Mouse (Mus musculus) midbrain, embryonic 15.5 days (tissue): Measurements from ENCODE around the gene Tspan5. TPM values are rescaled to one million over a fixed set of nuclear protein-coding genes. Genes with fewer than 3 reads are reported as not detected.
A peak's percentile ranks its signal among the peaks of the same experiment; 100 is the strongest.

Experiments
- ATAC-seq: fragments of 200-750 bp; cut with Nextera tagmentation; replicated peaks from 2 replicates; pipeline ENCODE4 v1.8.0; 2017; ENCODE audit warnings: moderate TSS enrichment
- H3K27ac ChIP-seq: fragments of 300-500 bp; sonication (generic); 2 replicates; pipeline ENCODE4 v1.5.1; 2015; ENCODE audit warnings: mild to moderate bottlenecking, inconsistent platforms
- H3K27me3 ChIP-seq: fragments of 300-500 bp; sonication (generic); replicated peaks from 2 replicates; pipeline ENCODE4 v1.6.1; 2015; ENCODE audit warnings: inconsistent platforms
- H3K36me3 ChIP-seq: fragments of 300-500 bp; sonication (generic); replicated peaks from 2 replicates; pipeline ENCODE4 v1.6.1; 2015; ENCODE audit warnings: inconsistent platforms
- H3K4me1 ChIP-seq: fragments of 300-500 bp; sonication (generic); 2 replicates; pipeline ENCODE4 v1.6.1; 2015; ENCODE audit warnings: inconsistent platforms
- H3K4me2 ChIP-seq: fragments of 300-500 bp; sonication (generic); 2 replicates; pipeline ENCODE4 v1.6.1; 2015; ENCODE audit warnings: inconsistent platforms, mild to moderate bottlenecking, moderate library complexity
- H3K4me3 ChIP-seq: fragments of 300-500 bp; sonication (generic); 2 replicates; pipeline ENCODE4 v1.5.1; 2015; ENCODE audit warnings: mild to moderate bottlenecking, inconsistent platforms
- H3K9ac ChIP-seq: fragments of 300-500 bp; sonication (generic); 2 replicates; pipeline ENCODE4 v1.6.1; 2015; ENCODE audit warnings: mild to moderate bottlenecking, inconsistent platforms
- H3K9me3 ChIP-seq: fragments of 300-500 bp; sonication (generic); 2 replicates; pipeline ENCODE4 v1.6.1; 2016; ENCODE audit warnings: inconsistent platforms
- WGBS: fragments of 180-500 bp; shearing (Covaris S2); methylation state at CpG from one replicate; pipeline ENCODE4 v1.1.7; 2015; ENCODE audit warnings: mixed read lengths; 5-methylcytosine and 5-hydroxymethylcytosine counted together
- polyA plus RNA-seq: library from polyadenylated mRNA; unstranded; fragments of >200 nt; fragmentation: Nextera tagmentation; extraction: Ambion mirVana; gene quantifications from 2 replicates; pipeline ENCODE4 v1.2.1, GENCODE M21; 2015

Tspan5 gene
- polyA plus RNA-seq, 1 experiment from 2014 or later: 105 TPM

DNA sequence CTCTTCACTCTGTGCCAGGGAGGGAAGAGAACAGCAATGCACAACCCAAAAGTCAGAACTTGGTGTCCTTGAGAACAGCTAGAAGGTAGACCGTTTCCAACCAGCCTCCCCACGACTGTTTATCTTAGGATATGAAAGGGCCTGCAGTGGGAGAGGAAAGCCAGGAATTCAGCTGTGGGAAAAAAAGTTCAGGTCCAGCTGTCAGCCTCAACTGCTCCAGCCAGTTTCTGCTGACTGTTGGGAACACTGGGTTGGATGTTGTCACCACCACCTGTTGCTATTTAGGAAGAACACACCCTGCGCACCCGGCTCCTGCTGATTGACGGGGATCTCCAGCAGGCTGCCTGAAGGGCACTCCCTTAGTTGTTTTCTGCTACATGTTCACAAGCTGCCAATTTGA lies 19.8 kb upstream of the Tspan5 start:
- 90% methylated on average over 5 of the region's 5 CpGs for WGBS

DNA sequence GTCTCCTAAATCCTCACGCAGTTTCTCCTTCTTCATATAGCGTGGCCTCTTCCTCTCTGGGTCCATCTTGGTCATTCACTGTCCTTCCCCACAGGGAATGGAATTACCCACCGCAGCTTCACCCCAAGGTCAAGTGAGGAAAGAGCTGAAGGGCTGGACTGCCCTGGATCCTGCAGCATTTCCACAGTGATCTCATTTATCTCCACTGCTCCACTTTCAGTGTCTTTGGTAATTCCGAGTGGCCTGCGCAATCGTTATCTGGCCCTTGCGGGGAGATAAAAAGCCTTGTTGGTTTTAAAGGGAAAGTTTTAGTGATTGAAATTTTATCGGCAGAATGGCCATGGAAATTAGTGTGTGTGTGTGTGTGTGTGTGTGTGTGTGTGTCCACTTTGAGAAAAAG lies 14.4 kb upstream of the Tspan5 start:
- no peaks in the 10 kb centered on the region for H3K4me1 ChIP-seq
- no peaks in the 10 kb centered on the region for H3K27me3 ChIP-seq
- no peak for ATAC-seq
- no peak overlapping the region for H3K4me3 ChIP-seq
- no peak overlapping the region for H3K4me2 ChIP-seq
- 85% methylated on average over 8 of the region's 8 CpGs for WGBS
- H3K36me3 ChIP-seq: no peaks in the 10 kb centered on the region
- H3K9me3 ChIP-seq: no peaks in the 10 kb centered on the region
- no peak overlapping the region for H3K9ac ChIP-seq
- no peak overlapping the region for H3K27ac ChIP-seq

More for the DNA sequence above, 19.8 kb upstream of the Tspan5 start:
- no peak overlapping the region for H3K4me2 ChIP-seq
- H3K4me1 ChIP-seq: no peaks in the 10 kb centered on the region
- H3K36me3 ChIP-seq: no peaks in the 10 kb centered on the region
- no peaks in the 10 kb centered on the region for H3K9me3 ChIP-seq
- ATAC-seq: no peak
- no peaks in the 10 kb centered on the region for H3K27me3 ChIP-seq
- no peak overlapping the region for H3K27ac ChIP-seq
- no peak overlapping the region for H3K9ac ChIP-seq
- no peak overlapping the region for H3K4me3 ChIP-seq

DNA sequence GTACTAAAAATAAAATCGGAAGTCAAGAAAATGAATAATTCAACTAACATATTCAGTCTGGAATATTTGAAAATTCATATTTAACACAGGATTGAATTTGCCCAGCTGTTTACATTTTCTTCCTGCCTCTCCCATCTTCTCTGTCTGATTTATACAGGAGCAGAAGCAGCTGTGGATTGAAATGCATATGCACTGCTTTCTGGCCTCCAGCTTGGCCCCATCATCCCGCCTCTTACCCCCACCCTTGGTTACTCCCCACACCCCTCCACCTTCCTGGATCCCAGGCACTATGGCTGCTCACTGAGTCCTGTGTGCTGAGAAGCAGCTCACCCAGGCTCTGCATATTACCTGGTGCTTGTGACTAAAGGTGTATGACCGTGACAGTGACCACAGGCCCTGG lies 13.2 kb upstream of the Tspan5 start:
- Histone ChIP-seq H3K27ac (no peak overlapping the region), H3K27me3 (no peaks in the 10 kb centered on the region), H3K36me3 (no peaks in the 10 kb centered on the region), H3K4me3 (no peak overlapping the region), H3K9ac (no peak overlapping the region), H3K9me3 (no peaks in the 10 kb centered on the region), H3K4me2 (no peak overlapping the region), H3K4me1 (no peaks in the 10 kb centered on the region)
- WGBS: 82% methylated on average over 3 of the region's 3 CpGs
- ATAC-seq: 0 out of 2 replicates have a peak, but pooled peaks have one; percentile 37

DNA sequence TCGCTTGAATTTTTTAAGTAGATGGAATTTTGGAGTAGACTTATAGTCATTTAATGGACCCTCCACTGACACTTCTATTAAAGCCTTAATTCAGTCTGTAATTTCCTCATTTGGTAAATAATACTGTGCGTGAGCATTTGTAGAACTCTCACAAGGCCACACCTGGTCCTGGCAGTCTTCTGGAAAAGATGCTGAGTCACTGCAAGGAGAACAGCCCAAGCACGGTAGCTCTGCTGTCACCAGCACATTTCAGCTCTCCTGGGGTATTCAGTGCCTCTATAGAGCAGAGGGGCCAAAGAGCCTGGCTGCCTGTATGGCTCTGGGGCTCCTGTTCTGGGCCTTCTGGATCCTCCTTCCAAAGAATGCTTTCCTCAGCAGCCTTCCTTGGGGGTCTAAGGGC lies 11.2 kb upstream of the Tspan5 start:
- no peaks in the 10 kb centered on the region for H3K27me3 ChIP-seq
- no peak overlapping the region for H3K4me3 ChIP-seq
- H3K36me3 ChIP-seq: no peaks in the 10 kb centered on the region
- WGBS: 70% methylated on average over 3 of the region's 3 CpGs
- no peaks in the 10 kb centered on the region for H3K9me3 ChIP-seq
- H3K4me2 ChIP-seq: no peak overlapping the region
- H3K9ac ChIP-seq: no peak overlapping the region
- no peak overlapping the region for H3K27ac ChIP-seq
- H3K4me1 ChIP-seq: no peaks in the 10 kb centered on the region
- ATAC-seq: no peak

DNA sequence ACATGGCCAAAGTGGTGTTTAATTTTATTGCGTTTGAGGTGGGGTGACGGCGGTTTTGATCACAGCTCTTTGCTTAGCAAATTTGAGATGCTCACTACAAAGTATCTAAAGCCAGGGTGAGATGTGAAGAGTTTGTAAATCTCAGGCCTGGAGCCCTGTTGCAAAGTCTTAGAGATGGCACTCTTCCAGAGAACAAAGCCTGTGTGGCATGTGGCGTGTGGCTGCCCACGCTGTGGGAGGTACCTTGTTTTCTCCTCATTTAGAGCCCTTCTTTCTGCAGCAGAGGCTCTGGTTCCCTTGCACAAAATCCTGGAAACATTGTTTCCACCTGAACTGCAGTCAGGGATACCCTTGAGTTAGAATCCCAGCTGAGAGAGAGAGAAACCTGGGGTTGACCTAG lies 6.2 kb upstream of the Tspan5 start:
- WGBS: 90% methylated on average over 5 of the region's 5 CpGs
- Histone ChIP-seq H3K9me3 (no peaks in the 10 kb centered on the region), H3K4me3 (no peak overlapping the region), H3K27ac (no peak overlapping the region), H3K4me2 (no peak overlapping the region), H3K4me1 (no peaks in the 10 kb centered on the region; the same call in 1 of the 2 replicates), H3K27me3 (no peaks in the 10 kb centered on the region), H3K36me3 (no peaks in the 10 kb centered on the region), H3K9ac (no peak overlapping the region)
- ATAC-seq: no peak

DNA sequence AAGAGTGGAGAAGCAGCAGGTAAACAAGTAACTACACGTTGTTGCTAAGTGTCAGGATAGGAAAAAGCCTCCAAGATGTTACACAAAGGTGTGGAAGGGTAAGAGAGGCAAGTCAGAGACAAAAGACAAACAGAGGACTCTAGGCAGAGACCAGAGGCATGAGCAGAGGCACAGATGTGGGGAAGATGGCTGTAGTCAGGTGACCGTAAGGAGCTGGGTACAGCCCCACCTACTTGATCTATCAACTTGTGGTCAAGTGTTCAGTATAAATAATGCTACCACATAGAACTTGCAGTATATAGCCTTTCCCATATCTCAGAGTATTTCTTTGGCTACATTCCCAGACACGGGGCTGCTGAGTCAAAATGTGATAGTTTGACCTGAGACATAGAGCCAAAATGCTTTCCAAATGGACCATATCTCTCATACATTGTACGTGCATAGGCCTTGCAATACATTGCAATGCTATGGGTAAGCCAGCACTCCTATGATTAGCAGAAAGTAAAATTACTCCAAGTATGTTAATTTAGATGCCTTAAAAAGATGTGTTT lies 2.8 kb upstream of the Tspan5 start:
- H3K9me3 ChIP-seq: no peaks in the 10 kb centered on the region
- H3K4me3 ChIP-seq: no peak overlapping the region
- no peaks in the 10 kb centered on the region for H3K36me3 ChIP-seq
- ATAC-seq: no peak
- peaks cover 11% of the 10 kb centered on the region for H3K4me1 ChIP-seq
- WGBS: 91% methylated on average over 4 of the region's 4 CpGs
- H3K27ac ChIP-seq: no peak overlapping the region
- H3K27me3 ChIP-seq: no peaks in the 10 kb centered on the region
- no peak overlapping the region for H3K4me2 ChIP-seq
- H3K9ac ChIP-seq: no peak overlapping the region

DNA sequence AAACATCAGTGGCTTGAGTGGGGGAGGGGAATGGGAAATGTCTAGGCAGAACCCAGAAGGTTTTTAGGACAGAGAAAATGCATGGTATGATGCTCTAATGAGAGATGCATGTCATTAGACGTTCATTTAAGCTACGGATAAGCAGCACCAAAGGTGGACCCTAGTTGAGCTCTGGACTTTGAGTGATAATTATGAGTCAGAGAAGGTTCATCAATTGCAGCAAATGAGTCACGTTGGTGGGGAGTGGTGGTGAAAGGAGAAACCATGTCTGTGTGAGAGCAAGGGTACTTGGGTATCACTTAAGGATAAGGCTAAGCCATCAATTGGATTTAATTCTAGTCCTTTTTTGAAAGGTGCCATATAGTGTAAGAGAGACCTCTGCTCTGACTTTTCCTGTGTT lies 1.7 kb upstream of the Tspan5 start:
- H3K4me3 ChIP-seq: no peak overlapping the region
- ATAC-seq: no peak
- no peak overlapping the region for H3K9ac ChIP-seq
- H3K36me3 ChIP-seq: no peaks in the 10 kb centered on the region
- 89% methylated on average over 3 of the region's 3 CpGs for WGBS
- peaks cover 21% of the 10 kb centered on the region for H3K4me1 ChIP-seq
- no peak overlapping the region for H3K4me2 ChIP-seq
- H3K27me3 ChIP-seq: no peaks in the 10 kb centered on the region
- H3K9me3 ChIP-seq: no peaks in the 10 kb centered on the region
- no peak overlapping the region for H3K27ac ChIP-seq

DNA sequence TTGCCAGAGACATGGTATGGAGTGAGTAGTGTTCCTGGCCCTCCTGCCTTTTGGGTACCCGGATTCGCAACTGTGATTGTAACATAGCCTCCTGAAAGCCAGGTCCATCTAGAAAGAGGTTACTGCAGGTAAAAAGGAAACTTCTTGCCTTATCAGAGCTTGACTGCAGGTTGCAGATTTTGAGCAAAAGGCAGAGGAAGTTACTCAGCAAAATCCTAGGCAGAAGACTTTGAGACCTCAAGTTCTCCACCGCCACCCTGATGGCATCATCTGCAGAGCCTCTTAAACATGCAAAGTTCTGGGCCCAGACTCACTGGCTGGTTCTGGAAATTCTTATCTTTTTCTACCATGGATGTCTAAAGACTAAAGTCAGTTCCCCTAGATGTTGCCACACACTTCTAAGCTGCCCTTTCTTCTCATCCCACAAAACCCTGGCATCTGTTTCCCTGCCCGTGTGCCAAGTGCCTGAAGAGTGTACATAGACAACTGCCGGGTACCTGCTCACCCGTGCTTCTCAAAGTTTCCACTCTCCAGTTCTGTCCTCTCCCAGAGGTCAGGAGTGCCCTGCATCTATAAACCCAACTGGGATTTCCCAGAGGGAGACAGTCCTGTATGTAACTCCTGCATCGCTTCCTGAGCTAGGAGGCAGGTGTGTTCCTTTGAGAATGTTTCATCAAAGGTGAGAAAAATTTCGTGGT lies 1.0 kb upstream of the Tspan5 start:
- H3K4me3 ChIP-seq: peak overlapping the region; percentile 82
- no peak for ATAC-seq
- peak overlapping the region; percentile 88 for H3K4me2 ChIP-seq
- no peaks in the 10 kb centered on the region for H3K36me3 ChIP-seq
- peak overlapping the region; percentile 91 for H3K9ac ChIP-seq
- H3K27ac ChIP-seq: peak overlapping the region; percentile 97
- H3K27me3 ChIP-seq: no peaks in the 10 kb centered on the region
- H3K4me1 ChIP-seq: peaks cover 28% of the 10 kb centered on the region
- no peaks in the 10 kb centered on the region for H3K9me3 ChIP-seq
- WGBS: 75% methylated on average over 8 of the region's 8 CpGs

DNA sequence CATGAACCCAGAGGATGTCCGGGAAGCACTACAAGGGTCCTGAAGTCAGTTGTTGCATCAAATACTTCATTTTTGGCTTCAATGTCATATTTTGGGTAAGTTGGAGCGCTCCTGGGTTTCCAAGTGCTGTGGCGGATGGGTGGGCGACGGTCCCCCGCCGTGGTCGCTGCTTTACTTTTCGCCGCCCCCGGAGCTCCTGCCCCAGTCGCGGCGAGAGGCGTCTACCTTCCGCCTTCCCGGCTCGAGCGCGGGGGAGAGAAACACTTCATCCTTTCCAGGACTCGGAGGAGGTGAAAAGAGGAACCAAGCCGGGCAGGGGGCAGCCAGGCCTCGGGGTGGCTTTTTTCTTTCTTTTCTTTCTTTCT lies 553 bp downstream of the Tspan5 start:
- Histone ChIP-seq H3K4me3 (peak overlapping the region; percentile 82), H3K27me3 (no peaks in the 10 kb centered on the region), H3K4me1 (peaks cover 32% of the 10 kb centered on the region), H3K9ac (peak overlapping the region; percentile 91), H3K4me2 (peak overlapping the region; percentile 88), H3K9me3 (no peaks in the 10 kb centered on the region), H3K27ac (peak overlapping the region; percentile 97), H3K36me3 (no peaks in the 10 kb centered on the region)
- WGBS: under 1% methylated on average over 23 of the region's 23 CpGs
- peak; percentile 11 for ATAC-seq

DNA sequence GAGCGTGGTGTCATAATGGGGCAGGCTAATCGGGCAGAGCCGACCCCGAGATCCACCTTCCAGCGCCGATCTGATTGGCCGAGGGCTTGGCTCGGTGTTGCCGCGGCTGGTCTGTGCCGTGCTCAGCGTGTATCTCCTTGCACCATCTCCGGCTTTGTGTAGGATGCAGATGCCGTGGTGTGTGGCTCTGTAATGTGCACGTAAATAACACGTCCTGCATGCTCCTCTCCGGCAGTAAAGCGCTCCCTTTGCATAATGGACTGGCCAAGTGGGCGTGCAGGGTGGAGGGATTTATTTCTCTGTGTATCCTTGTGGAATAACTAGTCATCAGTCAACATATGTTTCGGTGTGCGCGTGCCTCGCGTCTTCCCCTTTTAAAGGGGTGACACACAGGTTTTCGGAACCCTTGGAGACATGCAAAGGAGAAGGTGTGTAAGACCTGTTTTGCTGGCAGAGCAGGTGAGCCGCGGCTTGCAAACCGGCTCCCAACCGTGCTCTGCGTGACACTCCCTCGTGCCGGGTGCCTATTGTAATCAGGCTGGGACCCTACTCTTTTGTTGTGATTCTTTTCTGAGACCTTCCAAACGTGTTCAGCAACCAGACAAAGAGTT lies 1.2 kb downstream of the Tspan5 start:
- H3K4me3 ChIP-seq: peak overlapping the region; percentile 82
- H3K4me1 ChIP-seq: peaks cover 32% of the 10 kb centered on the region
- H3K27ac ChIP-seq: peak overlapping the region; percentile 97
- H3K27me3 ChIP-seq: no peaks in the 10 kb centered on the region
- under 1% methylated on average over 33 of the region's 33 CpGs for WGBS
- H3K9me3 ChIP-seq: no peaks in the 10 kb centered on the region
- ATAC-seq: peak; percentile 89
- no peaks in the 10 kb centered on the region for H3K36me3 ChIP-seq
- peak overlapping the region; percentile 88 for H3K4me2 ChIP-seq
- peak overlapping the region; percentile 91 for H3K9ac ChIP-seq

DNA sequence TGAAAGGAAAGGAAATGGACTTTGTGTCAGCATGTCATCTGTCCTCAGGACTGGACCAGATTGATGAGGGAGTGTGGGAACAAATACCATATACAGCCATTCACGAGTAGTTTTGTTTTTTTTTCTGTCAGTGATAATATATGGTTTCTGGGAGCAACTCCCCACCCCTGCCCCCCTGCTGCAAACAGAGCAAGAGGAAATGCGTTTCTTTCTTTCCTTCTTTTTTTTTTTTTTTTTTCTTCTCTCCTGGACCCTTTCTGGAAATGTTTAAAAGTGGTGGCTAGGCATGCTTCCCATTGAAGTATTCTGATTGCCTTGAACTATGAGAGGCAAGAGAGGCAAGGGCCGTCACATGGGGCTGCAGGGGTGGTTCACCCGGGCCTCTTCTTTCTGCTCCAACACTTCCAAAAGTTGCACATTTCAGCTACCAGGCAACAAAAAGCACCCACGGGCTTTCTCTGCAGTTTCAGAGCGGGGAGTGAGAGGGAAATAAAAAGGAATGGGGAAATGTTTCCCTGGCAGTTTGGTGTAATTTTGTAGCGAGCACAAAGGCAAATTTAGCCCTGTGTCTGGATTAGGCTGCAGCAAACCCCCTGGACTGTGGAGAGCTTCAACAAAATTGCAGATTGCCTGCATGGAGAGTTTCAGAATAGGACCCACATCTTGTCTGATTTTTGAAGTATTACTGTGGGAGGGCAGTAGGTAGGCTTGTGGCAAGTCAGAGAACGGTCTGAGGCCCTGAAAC lies 2.2 kb downstream of the Tspan5 start:
- H3K27me3 ChIP-seq: no peaks in the 10 kb centered on the region
- no peaks in the 10 kb centered on the region for H3K36me3 ChIP-seq
- ATAC-seq: no peak
- no peaks in the 10 kb centered on the region for H3K9me3 ChIP-seq
- peak overlapping the region; percentile 91 for H3K9ac ChIP-seq
- H3K4me1 ChIP-seq: peaks cover 32% of the 10 kb centered on the region
- peak overlapping the region; percentile 88 for H3K4me2 ChIP-seq
- peak overlapping the region; percentile 97 for H3K27ac ChIP-seq
- H3K4me3 ChIP-seq: peak overlapping the region; percentile 82
- WGBS: 21% methylated on average over 8 of the region's 8 CpGs

DNA sequence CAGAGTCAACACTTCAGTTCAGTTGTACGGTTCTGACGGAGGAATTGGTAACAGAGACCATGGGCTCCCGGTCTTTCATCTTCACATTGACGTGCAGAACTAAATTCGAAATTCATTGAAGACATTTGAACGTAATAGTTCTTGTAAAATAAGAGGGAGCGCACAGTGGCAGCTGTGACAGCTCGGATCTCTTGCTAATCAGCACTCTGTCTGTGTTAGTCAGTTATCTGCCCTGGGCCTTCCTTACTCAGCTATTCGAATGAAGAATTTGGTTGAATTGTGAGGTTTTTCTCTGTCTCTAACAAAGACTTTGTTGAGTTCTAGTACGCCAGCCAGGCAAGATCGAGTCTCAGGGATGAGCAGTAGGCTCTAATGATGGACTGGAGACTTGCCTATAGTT lies 3.1 kb downstream of the Tspan5 start:
- no peak for ATAC-seq
- no peaks in the 10 kb centered on the region for H3K9me3 ChIP-seq
- H3K4me3 ChIP-seq: peak overlapping the region; percentile 82; the same call in 1 of the 2 replicates
- peaks cover 32% of the 10 kb centered on the region for H3K4me1 ChIP-seq
- H3K27me3 ChIP-seq: no peaks in the 10 kb centered on the region
- H3K36me3 ChIP-seq: no peaks in the 10 kb centered on the region
- peak overlapping the region; percentile 88 for H3K4me2 ChIP-seq
- no peak overlapping the region for H3K27ac ChIP-seq
- 59% methylated on average over 11 of the region's 11 CpGs for WGBS
- H3K9ac ChIP-seq: no peak overlapping the region
